Mouse (Mus musculus) myocyte (in vitro differentiated cells): ENCODE data around the gene Mink1.

Experiments
- MAX ChIP-seq: IDR thresholded peaks from one replicate; pipeline ENCODE4 v1.6.1; 2011; ENCODE audit warnings: low read depth, mild to moderate bottlenecking, control low read depth
- POLR2A ChIP-seq: IDR thresholded peaks from one replicate; pipeline ENCODE4 v1.6.1; 2011; ENCODE audit warnings: low read depth, mild to moderate bottlenecking, control low read depth, moderate library complexity; ENCODE audit not compliant: insufficient read length

GRCm38 (mm10) chr11:70655571-70656455, 93.1 kb downstream of the Mink1 start:
- TF ChIP-seq MAX (peak; percentile 69), POLR2A (peak; percentile 55)
